Mouse (Mus musculus) adipocyte (in vitro differentiated cells): ENCODE results near the gene Nfat5.

Source experiments
- DNase-seq: peaks from one replicate; pipeline ENCODE4 v3.0.0-alpha.2; 2016; ENCODE audit warnings: low spot score

Nfat5 gene

DNA sequence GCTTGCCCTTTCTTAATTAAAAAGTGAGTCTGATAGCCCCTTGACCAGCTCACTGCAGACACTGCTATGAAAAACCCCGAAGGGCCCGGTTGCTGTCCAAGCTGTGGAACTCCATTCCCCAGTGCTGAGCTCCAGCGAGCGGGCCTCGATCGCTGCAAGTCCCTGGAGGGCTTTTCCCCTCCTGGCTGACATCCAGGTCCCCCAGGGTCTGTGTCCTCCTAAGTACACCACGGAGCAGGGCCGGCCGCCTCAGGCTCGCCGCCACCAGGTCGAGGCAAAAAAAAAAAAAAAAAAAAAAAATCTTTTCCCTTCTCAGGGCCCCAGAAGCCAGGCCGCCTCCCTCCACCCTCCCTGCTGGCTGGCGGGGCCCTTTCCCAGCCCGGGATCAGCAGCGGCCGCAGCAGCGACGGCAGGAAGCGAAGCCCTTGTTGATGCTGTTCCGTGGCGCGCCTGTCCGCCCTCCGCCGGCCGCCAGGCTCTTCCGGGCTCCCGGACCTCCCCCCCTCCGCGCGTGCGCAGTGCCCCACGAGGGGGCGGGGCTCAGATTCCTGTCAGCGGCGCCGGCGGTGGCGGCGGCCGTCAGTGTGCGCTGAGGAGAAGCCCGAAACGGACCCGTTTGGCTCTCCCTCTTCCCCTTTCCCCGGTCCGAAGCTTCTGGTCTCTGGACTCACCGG is at the start of gene Nfat5:
Gene Nfat5, plus strand, starts transcription at position 543 of the 674 bp plus-strand sequence.
- DNase-seq, result peak; percentile 98

DNA sequence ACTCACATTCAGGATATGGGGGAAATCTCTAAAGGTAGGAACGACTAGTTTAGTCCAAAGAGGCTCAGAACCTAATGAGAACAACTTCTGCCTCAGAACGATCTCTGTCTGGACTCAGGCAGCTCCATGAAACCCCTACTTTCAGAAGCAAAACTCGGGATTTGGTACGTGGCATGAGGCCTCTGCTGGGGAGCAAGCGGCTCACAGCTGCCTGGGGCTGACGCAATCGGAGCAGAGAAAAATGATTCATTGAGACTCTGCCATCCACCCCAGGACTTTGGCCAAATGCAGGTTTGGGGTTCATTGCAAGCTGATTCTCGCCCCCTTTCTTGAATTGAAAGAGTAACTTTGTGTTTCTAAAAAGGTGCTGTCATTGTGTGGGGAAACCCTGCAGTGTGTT is 49.1 kb upstream of the Nfat5 start:
- peak; percentile 82 for DNase-seq

DNA sequence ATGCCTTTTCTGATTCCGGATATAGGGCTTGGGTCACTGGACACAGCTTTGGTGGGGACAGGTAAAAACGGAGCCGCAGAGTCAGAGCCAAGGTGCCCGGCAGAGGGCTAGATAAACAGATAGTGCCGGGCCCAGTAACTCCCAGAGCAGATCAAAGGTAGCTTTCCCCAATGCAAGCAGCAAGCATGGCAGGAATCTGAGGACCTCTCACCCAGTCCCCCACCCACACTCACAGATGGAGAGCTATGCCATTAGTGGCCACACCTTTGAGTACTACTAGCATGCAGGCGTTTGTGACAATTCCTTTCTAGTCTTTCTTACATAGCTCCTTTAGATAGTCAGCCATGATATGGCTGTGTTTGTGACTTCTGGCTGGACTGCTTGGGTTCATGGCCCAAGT is 44.8 kb upstream of the Nfat5 start:
- DNase-seq, result no peak

DNA sequence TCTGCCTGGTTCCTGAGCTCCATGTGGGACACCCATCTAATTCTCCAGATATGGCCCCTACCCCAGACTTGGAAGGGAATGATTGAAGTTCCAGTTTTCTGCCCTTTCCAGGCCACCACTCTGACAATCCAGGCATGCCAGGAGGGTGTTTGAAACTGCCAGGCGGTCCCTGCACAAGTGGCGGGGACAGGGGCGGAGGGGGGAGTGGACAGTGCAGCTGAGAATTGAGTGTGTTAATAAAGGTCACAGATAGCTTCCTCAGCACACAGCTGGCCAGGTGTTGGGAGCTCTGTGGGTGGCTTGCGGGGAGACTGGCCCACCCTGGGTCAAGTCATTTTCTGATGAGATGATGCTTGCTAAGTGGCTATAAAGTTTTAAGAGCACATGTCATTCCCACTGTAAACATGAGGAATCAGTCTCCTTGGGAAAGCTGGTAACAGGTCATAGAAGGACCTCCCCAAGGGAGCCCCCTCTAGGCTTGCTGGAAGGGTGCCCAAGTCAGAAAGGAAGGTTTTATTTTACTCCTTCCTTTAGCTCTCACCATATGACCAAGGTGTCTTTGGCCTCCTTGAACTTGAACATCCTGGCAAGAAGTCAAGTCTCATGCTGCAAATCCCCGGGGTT is 41.7 kb upstream of the Nfat5 start:
- DNase-seq, result peak; percentile 47

DNA sequence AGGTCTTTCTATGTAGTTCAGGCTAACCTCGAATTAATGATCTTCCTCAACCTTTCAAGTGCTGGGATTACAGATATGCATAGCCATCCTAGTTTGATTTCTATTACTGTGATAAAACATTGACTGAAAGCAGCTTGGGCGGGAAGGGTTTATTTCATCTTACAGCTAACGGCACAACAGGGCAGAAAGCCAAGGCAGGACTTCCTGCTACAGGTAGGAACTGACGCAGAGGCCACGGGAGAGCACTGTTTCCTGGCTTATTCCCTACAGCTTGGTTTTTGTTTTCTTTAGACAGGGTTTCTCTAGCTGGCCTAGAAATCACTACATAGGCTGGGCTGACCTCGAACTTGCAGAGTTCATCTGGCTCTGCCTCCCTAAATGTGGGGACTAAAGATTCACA is 40.1 kb upstream of the Nfat5 start:
- peak; percentile 35 for DNase-seq

DNA sequence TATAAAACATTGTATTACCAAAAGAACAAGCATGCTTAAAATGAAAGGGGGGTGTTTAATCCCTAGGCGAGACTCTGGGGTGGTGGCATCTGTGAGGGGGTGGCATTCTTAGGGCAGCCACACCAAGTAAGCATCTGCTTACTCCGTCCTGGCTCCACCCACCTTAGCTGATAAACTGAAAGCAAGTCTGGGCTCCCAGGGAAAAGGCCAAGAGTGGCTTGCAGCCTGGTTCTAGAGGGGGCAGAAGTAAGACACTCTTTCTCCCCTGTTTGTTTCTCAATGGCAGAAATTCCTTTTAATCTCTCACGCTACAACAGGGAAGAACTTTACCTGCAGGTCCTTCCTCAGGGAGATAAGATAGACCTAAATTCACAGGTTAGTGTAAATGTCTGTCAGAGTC is 38.9 kb upstream of the Nfat5 start:
- peak; percentile 83 for DNase-seq

DNA sequence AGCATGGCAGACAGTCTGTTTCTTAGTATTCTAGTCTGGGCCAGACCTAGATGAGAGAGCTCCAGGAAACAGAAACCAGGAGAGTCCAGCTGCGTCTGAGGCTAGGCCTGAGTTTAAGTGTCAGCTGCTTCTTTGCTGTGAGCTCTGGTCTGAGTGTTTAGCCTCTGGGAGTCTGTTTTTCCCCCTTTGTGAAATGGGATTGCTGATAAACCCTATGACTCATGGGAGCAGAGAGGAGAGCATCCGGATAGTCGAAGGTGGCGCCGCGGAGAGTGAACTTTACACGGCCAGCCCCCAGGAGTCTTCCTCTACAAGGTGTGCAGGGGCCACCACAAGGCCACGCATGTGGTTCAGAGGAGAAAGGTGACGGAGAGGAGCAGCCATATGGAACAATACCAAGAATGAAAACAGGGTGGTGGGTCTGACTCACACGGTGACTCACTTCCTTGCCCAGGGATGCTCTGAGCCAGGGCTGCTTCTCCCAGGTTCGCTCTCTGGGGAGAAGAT is 38.3 kb upstream of the Nfat5 start:
- peak; percentile 62 for DNase-seq

DNA sequence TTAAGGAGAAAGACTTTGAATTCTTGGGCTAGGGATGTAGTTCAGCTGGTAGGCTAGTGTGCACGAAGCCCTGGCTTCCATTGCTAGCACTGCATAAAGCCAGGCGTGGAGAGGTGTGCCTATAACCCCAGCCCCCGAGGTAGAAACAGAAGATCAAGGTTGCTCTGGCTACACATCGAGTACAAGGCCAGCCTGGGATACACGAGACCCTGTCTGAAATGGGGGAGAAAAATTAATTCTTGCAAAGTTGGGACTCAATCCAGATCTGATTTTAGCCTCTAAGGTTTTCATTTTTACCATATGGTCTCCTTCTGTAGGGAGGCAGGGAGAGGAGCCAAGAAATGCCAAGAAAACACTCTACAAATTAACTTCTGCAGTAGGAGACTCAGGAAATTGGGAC is 36.0 kb upstream of the Nfat5 start:
- no peak for DNase-seq

DNA sequence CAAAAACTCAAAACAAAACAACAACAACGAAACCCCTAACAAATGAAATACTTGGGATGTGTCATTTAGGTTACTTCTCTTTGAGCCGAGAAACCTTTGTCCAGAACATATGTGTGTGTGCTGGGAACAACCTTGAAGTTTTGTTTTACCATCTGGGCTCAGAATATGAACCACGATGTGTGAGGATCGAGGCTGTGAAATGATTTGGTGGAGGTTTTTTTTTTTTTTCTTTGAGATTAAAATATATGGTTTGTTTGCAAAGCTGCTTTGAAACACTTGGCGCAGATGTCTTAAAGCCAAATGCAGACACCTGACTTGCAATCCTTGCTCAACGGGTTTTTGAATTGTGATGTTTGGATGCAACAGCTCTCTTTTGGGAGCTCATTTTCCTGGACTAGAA is 33.1 kb upstream of the Nfat5 start:
- DNase-seq, result no peak

DNA sequence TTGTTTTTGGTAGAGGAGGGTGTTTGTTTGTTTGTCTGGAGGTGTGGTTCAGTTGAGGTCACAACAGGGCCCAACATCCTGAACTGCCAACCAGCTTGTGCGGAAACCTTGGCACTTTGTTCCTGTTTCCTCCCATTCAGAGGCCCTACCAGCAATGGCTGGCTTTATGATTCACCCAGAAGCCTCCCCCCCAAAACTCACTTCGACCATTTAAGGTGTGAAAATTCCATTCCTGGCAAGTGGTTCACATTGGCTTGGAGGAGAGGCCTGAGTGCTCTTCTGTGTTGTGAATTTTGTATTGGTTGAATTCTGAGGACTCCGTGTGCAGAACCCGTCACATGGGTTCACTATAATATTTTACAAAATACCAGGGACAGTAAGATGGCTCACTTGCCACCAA is 32.1 kb upstream of the Nfat5 start:
- DNase-seq, result no peak

DNA sequence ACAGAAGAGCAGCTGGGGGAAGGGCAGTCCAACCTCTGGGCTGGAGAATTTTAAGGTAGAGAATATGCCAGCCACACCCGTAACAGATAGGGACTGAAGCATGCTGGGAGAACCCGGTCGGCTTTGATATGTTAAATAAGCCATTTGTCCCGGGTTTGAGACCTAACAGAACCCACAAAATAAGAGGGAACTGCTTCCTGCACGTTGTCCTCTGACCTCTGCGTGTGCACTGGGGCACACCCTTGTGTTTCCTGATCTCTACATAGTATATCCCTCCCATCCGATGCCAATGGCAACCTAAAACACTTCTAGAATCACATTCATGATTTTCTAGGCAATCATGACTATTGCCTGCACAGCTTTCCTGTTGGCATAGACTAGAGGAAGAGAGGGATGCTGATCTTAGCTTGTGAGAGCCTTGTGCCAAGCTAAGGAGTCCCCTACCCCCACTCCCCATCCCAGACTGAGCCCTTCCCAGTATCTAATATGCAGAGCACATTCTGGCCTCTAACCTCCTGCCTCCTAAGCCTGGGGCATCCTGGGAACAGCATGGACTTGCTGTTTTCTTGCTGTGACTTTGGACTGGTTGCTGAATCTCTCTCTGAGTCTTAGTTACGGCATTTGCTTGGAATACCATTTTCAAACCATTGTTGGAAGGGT is 31.1 kb upstream of the Nfat5 start:
- DNase-seq, result no peak

DNA sequence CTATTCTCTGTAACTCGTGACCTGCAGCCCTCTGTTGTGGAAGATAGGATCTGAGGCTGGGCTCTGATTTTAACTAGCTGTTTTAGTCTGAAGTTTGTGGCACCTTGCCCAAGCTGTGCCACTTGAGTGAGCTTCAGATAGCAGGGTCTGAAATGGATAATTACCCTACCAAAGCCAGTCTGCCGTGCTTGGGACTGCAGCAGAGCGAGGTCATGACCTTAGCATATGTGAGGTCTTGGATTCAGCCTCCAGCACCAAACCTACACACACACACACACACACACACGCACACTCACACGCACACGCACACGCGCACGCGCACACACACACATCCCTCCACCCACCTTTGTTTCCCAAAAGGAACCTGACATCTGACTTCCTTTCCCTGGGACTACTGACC is 27.5 kb upstream of the Nfat5 start:
- no peak for DNase-seq

DNA sequence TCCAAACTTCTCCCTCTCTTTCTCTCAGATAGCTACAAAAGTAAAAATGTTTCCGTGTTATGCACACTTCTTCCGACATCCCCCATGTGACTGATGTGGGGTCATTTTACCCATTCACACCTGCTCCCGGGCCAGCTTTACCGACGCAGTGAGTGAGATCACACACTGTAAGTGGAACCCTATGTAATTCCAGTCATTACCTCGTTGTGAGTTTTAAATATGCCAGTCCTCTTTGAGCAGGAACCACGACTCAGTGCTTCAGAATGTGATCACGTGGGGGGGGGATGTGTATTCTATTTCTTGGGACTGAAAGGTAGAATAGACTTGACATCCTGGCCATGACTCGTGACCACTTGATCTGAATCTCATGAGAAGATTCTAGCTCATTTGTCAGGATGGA is 24.8 kb upstream of the Nfat5 start:
- DNase-seq, result no peak

DNA sequence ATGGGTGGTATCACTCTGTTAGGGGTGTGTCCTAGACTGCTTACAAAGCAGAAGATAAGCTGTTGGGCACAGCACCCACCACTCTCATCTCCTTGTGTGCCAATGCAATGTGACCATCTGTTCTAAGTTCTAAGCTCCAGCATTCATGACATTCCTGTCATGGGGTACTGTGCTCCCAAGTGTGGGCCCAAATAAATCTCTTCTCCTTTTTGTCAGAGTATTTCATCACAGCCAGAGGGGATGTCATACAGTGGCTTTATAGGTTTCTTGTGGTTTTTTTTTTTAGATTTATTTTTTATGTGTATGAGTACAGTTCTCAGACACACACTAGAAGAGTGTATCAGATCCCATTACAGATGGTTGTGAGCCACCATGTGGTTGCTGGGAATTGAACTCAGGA is 24.1 kb upstream of the Nfat5 start:
- no peak for DNase-seq

DNA sequence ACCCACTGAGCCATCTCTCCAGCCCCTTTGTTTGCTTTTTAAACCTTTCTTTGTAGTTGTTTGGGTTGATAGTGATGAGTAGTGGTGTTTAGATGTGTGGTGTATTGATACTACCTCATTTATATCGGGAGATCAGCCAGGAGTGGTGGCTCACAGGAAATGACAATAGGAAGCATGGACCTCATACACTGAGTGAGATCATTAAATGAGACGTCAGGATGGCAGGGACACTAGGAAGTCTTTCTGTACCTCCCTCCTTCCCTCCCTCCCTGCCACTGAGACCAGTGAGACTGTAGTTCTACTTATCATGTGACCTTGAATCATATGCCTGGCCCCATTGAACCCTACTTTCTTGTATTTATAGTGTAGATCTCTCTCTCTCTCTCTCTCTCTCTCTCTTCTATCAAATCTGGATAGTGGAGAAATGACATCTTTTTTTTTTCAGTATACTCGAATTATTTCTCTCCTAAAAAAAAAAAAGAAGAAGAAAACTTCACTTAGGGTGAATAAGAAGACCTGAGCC is 23.6 kb upstream of the Nfat5 start:
- no peak for DNase-seq

DNA sequence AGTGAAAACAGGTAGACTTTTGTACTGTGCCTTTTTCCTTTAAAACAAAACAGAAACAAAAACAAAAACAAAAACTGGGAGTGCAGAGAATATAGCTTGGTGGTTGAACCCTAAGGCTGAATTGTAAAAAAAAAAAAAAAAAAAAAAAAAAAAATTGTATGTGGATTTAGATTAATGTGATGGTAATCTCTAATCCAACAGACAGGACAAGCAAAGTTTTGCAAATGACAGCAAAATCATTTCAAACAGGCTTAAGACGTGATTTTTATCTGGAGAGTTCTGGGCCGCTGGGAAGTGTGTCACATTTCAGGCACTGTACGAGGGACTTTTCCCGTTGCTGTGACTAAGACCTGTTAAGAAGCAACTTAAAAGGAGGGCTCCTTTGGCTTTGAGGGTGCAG is 23.0 kb upstream of the Nfat5 start:
- no peak for DNase-seq

DNA sequence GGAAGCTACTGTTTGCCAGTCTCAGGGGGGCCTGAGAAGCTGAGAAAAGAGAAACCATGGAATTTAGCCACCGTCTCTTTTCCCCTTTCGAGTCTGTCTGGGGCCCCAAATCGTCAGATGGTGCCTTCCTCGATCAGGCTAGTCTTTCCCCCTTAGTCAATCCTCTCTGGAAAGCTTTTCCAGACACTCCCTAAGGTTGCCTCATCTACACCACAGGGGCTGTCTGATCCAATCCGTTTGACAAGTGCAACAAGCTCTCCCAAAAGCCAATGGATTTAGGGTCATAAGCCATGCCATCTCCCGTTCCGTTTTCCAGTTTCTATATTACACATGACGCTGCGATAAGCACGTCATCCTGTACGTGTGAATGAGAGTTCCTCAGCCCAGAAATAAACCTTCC is 22.5 kb upstream of the Nfat5 start:
- DNase-seq, result no peak

DNA sequence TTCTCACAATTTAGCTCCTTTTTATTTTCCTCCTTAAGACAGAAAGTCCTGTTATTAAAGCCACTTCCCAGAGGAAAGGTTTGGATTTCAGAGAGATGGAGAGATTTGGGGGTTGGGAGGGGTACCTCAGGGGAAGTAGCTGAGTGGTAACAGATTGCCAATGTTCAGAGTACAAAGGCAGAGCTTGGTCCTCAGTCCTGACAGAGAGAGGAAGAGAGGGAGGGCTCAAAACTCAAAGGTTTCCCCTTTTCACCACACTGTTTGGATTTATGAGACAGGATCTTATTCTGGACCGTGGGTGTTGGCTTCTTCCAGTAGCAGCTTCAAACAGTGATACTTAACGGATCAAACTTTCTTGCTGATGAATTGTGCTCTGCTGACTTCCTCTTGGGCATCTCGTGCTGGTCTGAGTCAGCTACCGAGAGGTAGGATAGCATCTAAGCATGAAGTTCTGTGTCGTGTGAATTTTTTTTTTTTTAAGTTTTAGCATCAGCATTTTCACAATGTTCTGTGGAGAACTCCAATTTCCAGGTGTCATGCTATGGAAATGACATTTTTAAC is 15.9 kb upstream of the Nfat5 start:
- DNase-seq, result no peak

DNA sequence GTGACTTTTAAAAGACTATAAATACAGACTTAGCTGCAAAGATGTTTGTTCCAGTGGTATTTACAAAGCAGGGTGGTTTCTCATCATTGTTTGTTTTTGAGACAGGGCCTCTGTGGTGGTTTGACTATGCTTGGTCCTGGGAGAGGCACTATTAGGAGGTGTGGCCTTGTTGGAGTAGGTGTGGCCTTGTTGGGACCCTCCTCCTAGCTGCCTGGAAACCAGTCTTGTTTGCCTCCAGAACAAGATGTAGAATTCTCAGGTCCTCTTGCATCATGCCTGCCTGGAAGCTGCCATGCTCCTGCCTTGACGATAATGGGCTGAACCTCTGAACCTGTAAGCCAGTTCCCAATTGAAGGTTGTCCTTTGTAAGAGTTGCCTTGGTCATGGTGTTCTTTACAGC is 14.7 kb upstream of the Nfat5 start:
- no peak for DNase-seq

DNA sequence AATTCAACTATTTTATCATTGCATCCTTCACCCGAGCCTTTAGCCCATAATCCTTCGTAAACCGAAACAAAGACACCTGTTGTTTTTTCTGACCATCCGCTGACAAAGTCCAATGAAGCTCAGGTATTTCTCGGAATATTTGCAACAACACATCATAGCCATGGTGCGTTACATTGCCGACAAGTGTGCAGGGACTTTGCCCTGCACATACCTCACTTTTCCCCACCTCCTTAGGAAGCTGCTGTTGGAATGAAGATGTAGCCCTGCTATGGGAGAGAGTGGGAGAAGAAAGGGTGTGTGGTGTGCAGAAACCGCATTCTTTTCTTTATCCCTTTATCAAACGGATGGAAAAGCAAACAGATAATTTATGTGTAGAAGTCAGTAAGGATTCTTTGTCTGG is 6.6 kb upstream of the Nfat5 start:
- no peak for DNase-seq

DNA sequence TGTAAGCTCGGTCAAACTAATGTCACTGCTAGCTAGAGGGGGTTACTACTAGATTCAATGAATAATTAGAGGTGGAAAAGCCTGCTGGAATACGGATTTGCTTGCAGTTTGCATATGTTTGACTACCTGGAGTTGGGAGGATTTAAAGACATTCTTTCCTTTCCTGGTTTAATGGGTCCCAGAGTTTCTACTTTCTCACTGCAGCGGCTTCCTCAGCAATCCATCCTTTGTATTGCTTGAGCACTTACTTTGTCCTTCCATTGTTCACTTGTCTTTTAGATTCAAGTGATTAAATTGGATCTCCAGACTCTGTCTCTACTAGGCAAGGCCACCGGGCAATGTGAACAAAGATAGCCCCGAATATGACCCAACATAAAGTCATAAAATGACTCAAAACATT is 5.7 kb upstream of the Nfat5 start:
- DNase-seq, result no peak

DNA sequence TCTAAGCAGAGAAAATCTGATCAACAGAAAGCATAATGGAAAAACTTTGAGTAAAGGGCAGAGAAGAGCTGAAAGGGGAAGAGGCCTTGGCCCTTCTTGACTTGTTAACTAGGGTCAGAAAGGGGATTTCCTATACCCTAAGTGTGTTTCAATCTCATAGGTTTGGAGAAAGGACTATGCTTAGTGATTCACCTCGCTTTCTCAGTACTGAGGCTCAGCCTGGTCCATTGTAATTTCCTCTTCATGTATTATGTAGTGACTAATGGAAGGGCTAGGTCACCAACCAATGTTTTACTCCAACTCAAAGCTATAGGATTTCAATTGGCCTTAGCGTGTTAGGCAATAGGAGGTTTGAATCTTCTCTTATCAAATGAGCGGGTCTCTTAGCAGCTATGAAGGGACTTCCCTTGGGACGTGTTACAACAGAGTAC is 2.1 kb upstream of the Nfat5 start:
- DNase-seq, result no peak
